Mouse (Mus musculus): Measurements from ENCODE around the gene Cend1.
A peak's percentile ranks its signal among the peaks of the same experiment; 100 is the strongest.

Cend1 gene

GRCm38 (mm10) chr7:141429310-141429709 is at the start of gene Cend1:
Gene Cend1 (minus strand): TSS chr7:141429491.
- DNase-seq (ENCODE audit: low spot score in 2 of 2), result no peak

DNA sequence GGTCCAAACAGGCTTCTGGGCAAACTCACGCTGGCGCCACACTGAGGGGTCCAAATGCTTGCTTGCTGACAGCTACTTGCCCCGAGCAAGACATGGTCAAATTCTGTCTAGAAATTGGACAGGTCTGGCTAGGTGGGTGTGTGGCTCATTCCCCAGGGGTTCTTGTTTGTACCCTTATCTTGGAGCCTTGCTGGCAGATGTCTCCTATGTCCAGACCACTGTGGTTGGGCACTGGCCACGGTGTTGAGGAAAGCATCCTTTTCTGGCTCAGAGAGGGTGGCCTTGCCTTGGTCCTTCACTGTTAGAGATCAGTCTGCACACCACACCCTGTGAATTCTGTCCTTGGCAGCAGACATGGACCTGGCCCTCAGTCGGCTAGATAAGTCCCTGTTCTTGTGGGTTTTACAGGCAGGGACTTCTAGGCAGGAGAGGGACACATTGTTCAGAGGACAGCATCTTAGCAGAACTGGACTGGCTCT is 49.0 kb upstream of the Cend1 start:
- DNase-seq (ENCODE audit: low spot score in 2 of 2), result no peak

- DNase-seq (ENCODE audit: low spot score in 2 of 2), result no peak
Observed at GRCm38 (mm10) chr7:141477578-141478269, 48.4 kb upstream of the Cend1 start.

DNA sequence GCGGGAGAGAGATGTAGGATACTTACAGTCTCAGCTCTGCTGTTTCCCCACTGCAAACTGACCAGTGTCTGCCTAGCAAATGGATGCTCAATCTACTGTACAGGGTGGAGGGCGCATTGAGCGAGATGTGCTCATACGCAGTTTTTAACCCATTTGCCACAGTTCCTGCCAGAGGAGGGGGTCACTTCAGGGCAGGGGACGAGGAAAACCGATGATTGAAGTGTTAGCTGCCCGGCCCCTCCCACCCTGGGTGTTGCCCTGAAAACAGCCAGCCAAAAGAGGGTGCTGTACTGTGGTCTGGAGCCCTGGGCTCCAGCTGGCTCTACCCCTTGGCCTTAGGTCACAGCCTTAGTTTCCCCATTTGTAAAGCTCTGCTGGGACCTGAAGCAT is 47.7 kb upstream of the Cend1 start:
- no peak for DNase-seq (ENCODE audit: low spot score in 2 of 2)

- DNase-seq (ENCODE audit: low spot score in 2 of 2), result peak; percentile 59
Observed at GRCm38 (mm10) chr7:141476226-141476980, 47.1 kb upstream of the Cend1 start.

DNA sequence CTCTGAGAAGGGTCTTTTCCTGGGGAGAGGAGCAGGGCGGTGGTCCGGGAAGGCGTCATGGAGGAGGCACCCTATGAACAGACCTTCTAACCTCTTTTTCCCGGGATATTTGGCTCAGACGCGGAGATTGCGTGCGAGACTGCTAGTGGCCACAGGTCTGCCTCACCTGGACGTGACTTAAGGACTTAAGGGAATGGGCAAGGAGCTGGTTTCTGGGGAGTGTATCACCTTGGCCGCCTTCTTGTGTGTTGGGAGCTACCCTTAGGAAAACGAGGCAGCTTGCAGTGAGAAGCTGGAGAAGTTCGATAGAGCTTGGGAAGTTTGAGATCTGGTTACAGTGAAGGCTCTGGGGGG is 46.5 kb upstream of the Cend1 start:
- DNase-seq (ENCODE audit: low spot score in 2 of 2), result no peak

DNA sequence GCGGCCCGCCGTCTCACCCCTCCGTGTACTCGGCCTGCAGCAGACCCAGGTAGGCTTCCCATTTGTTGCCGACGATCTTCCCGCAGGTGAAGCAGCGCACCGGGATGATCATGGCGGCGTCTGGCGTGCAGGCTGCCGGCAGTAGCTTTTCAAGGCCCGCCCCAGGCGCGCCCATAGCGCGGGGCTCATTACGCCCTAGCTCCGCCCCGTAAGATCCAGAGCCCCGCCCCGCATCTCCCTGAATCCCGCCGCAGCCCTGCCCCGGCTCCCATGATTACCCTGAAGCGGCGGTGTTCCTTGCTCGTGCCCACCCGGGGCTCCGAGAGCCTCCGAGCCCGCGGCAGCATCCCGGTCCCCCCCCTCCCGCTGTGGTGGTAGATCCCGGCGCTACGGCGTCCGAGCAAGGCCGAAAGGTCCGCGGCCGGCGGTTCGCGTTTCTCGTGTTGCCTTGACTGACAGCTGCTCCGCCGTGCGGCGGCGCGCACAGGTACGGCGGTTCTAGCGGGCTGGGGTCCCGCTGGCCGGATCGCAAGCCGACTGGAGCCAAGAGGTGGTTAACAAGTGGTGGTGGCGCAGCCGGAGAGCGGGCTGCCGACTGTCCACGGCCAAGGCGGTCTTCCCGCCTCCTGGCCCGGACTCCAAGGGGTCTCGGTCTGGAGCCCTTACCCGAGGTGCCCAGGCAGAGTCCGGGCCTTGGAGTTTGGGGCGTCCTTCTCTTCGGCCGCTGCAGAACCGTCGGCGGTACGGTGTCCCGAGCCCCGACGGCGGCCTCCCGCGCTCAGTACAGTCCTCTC is 45.9 kb upstream of the Cend1 start, which contains the start of the genes Polr2l and Tspan4:
Gene Polr2l, minus strand, starts transcription at position 122 of the 794 bp plus-strand sequence.
Gene Tspan4, plus strand, starts transcription at position 230 of the 794 bp plus-strand sequence.
- DNase-seq (ENCODE audit: low spot score in 2 of 2), result peak; percentile 76 to 79

DNA sequence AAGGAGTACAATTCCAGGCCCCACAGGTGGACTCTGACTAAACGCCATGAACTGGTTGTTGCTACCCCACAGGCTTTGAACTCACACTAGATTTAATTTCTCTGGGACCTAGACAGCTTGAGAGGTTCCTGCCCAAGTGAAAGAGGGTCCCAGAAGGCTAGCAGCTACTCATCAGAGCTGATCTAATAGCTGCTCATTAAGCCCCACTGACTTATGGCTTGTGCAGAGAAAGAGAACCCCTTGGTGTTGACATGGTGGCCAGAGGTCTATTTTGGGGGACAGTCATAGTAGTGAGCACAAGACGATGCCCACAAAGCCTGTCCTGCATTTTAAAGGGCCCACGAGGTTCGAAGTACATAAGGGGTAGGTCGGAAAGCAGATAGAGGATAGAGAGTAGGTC is 44.9 kb upstream of the Cend1 start:
- DNase-seq (ENCODE audit: low spot score in 2 of 2), result no peak

- no peak for DNase-seq (ENCODE audit: low spot score in 2 of 2)
Observed at GRCm38 (mm10) chr7:141472763-141473162, 43.5 kb upstream of the Cend1 start.

DNA sequence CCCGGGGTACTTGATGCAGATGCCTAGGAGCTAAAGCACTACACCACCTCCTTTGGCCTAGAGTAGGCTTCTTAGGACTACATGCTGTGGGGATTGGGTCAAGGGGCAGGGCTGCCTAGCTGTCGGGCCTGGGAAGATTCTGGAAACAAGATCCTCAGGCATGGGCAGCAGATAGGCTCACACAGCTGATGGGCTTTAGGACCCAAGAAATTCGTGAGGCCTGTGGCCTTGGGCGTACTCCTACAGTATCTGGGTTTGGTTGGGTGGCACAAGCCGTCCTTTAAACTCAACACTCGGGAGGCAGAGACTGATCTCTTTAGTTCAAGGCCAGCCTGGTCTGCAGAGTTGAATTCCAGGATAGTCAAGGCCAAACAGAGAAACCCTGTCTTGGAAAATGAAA is 42.9 kb upstream of the Cend1 start:
- DNase-seq (ENCODE audit: low spot score in 2 of 2), result no peak

DNA sequence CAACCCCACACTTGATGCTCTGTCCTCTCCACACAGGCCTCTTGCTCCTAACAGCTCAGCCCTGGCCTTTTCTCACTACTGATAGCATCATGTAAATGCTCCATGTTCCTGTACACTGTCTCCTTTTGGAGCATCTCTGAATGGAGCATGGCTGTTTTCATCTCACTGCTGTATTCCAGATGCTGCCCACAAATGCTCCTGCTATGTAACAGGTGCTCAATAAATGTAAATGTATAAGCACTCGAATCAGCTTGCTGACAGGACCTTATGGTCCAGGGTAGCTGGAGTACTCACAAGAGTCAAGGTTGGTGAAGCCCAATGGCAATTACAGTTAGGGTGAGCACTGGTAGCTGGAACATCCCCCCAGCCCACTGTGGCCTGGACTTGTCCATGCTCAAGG is 41.9 kb upstream of the Cend1 start:
- no peak for DNase-seq (ENCODE audit: low spot score in 2 of 2)

DNA sequence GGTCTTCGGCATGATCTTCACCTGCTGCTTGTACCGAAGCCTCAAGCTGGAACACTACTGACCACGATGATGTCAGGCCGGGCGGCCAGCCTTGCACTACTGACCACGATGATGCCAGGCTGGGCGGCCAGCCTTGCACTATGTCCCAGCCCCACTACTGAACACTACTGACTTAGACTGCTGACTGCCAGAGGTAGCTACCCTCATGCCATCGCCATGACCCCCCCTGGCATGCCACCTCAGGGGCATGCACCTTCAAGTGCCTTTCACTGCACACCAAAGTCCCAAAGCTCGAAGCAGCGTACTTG is 41.3 kb upstream of the Cend1 start:
- DNase-seq (ENCODE audit: low spot score in 2 of 2), result no peak

DNA sequence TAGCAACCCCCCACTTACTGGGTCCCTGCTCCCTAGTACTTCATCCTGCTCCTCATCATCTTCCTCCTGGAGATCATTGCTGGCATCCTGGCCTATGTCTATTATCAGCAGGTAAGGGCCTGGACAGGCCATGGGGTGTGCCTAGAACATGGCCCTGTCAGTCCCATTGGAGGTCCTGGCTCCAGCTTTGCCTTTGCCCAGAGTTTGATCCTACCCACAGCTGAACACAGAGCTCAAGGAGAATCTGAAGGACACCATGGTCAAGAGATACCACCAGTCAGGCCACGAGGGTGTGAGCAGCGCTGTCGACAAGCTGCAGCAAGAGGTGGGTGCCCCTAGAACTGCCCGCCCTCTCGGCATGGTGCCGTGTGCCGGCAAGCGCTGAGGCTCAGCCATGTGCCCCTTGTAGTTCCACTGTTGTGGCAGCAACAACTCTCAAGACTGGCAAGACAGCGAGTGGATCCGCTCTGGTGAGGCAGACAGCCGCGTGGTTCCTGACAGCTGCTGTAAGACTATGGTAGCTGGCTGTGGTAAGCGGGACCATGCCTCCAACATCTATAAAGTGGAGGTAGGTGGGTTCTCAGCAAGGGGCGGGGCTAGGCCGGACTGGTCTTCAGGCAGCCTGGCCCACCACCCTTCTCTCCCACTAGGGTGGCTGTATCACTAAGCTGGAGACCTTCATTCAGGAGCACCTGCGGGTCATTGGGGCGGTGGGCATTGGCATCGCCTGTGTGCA is 40.8 kb upstream of the Cend1 start:
- no peak for DNase-seq (ENCODE audit: low spot score in 2 of 2)

- DNase-seq (ENCODE audit: low spot score in 2 of 2), result no peak
Observed at GRCm38 (mm10) chr7:141469352-141469751, 40.1 kb upstream of the Cend1 start.

GRCm38 (mm10) chr7:141468522-141469211 is 39.4 kb upstream of the Cend1 start:
- peak; percentile 78 to 79 for DNase-seq (ENCODE audit: low spot score in 2 of 2)

- DNase-seq (ENCODE audit: low spot score in 2 of 2), result no peak
Observed at GRCm38 (mm10) chr7:141468164-141468521, 38.9 kb upstream of the Cend1 start.

GRCm38 (mm10) chr7:141467230-141468030 is 38.1 kb upstream of the Cend1 start, which contains the start of gene Cd151:
Gene Cd151 (plus strand): TSS chr7:141467392.
- peak; percentile 87 to 90 for DNase-seq (ENCODE audit: low spot score in 2 of 2)

DNA sequence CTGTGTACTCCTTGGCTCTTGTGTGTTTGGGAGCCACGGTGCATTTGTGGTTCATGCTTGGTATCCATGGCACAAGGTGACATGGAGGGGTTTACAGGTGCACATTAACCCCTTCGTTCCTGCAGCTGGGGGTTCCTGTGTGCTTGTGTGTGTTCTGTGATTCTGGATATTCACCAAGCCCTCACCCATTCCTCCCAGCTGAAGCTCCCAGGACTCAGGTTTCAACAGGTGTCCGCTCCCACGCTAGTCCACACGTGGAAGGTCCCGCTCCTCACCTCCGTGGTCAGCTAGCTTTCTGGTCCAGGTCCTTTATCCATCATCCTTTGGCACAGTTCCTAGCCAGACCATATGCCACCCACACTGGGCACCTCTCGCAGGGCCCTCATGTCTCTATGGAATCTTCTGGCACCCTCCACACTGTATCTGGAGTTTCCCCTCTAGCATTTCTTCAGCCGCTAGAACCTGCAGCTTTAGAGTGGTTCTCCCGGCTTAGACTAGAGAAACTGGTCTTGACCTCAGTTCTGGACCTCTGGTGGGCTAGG is 37.4 kb upstream of the Cend1 start:
- DNase-seq (ENCODE audit: low spot score in 2 of 2), result no peak

DNA sequence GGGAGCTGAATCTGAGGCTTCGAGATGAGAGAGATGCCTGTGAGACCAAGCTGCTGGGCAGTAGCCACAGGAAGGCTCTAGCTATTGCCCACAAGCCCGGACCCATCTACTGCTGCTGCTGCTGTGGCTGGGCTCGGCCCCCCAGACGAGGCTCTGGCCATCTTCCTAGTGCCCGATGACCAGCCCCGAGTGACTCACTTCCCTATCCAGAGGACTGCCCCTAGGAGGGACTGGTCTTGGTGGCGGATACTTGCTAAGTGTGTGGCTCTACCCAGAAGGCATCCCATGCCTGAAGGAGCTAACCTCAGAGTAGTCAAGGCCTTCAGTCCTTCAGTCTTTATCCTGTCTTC is 36.7 kb upstream of the Cend1 start:
- no peak for DNase-seq (ENCODE audit: low spot score in 2 of 2)

DNA sequence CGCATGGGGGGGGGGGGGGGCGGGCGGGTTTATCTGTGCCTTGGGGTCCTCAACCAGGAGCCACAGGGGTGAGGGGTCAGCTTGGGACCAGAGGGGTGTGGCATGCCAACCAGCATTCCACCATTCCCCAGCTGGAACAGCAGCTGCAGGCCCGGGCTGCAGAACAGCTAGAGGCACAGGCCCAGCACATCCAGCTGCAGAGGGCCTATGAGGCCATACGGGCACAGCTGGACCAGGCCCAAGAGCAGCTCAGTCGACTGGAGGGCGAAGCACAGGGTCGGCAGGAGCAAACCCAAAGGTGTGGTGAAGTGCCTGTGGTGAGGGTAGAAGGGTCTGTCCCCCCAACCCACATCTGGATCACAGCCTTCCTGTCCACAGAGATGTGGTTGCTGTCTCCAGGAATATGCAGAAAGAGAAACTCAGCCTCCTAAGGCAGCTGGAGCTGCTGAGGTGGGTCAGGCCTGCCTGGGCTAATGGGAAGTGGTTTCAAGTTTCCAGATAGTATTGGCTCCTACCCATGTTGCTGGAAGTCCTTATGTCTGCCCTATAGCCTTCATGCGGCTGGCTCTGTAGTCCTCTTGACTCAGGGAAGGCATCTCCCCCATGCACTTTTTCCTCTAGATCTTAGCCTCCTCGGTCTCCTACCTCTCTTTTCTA is 36.2 kb upstream of the Cend1 start:
- no peak for DNase-seq (ENCODE audit: low spot score in 2 of 2)
